Mouse (Mus musculus) lung, postnatal 0 days (tissue): ENCODE data around the gene Lig1. TPM values are rescaled to one million over a fixed set of nuclear protein-coding genes. Genes with fewer than 3 reads are reported as not detected.
"Not testable (repeated sequence)": the region's sequence is repeated elsewhere in the genome, so short reads cannot be mapped to it uniquely, and the experiment has no call there.

Source experiments
- ATAC-seq: fragments of 200-750 bp; cut with Nextera tagmentation; 2 replicates; pipeline ENCODE4 v1.8.0; 2017; ENCODE audit warnings: moderate library complexity
- DNase-seq: peaks from one replicate; pipeline ENCODE4 v3.0.0-alpha.2; 2016; ENCODE audit warnings: low spot score
- H3K27ac ChIP-seq: fragments of 300-500 bp; sonication (generic); 2 replicates; pipeline ENCODE4 v1.5.1; 2014; ENCODE audit warnings: antibody characterized with exemption, mild to moderate bottlenecking, low read length, mixed read lengths
- H3K27me3 ChIP-seq: fragments of 300-500 bp; sonication (generic); replicated peaks from 2 replicates; pipeline ENCODE4 v1.6.1; 2014; ENCODE audit warnings: low read length, mixed read lengths; ENCODE audit not compliant: insufficient read depth
- H3K36me3 ChIP-seq: fragments of 300-500 bp; sonication (generic); 2 replicates; pipeline ENCODE4 v1.6.1; 2014; ENCODE audit warnings: low read length, mixed read lengths; ENCODE audit not compliant: insufficient read depth
- H3K4me1 ChIP-seq: fragments of 300-500 bp; sonication (generic); 2 replicates; pipeline ENCODE4 v1.6.1; 2014; ENCODE audit warnings: antibody characterized with exemption, low read depth, low read length, mixed read lengths; ENCODE audit not compliant: insufficient read depth
- H3K4me2 ChIP-seq: fragments of 300-500 bp; sonication (generic); replicated peaks from 2 replicates; pipeline ENCODE4 v1.6.1; 2014; ENCODE audit warnings: low read depth, mild to moderate bottlenecking, low read length, moderate library complexity, mixed read lengths
- H3K4me3 ChIP-seq: fragments of 300-500 bp; sonication (generic); 2 replicates; pipeline ENCODE4 v1.5.1; 2014; ENCODE audit warnings: low read depth, low read length
- H3K9ac ChIP-seq: fragments of 300-500 bp; sonication (generic); replicated peaks from 2 replicates; pipeline ENCODE4 v1.6.1; 2014; ENCODE audit warnings: low read depth, mild to moderate bottlenecking
- H3K9me3 ChIP-seq: fragments of 300-500 bp; sonication (generic); 2 replicates; pipeline ENCODE4 v1.6.1; 2016; ENCODE audit warnings: low read length, mixed read lengths
- CTCF ChIP-seq: IDR thresholded peaks from 2 replicates; pipeline ENCODE4 v1.5.1; 2016; ENCODE audit warnings: antibody characterized with exemption, mild to moderate bottlenecking
- EP300 ChIP-seq: IDR thresholded peaks from 2 replicates; pipeline ENCODE4 v1.6.1; 2016; ENCODE audit warnings: antibody characterized with exemption, mild to moderate bottlenecking, control low read depth
- WGBS: fragments of 180-500 bp; shearing (Covaris S2); extraction: QIAGEN DNeasy Blood & Tissue Kit; methylation state at CpG from one replicate; pipeline ENCODE4 v1.1.7; 2014; 5-methylcytosine and 5-hydroxymethylcytosine counted together
- polyA plus RNA-seq: library from polyadenylated mRNA; unstranded; fragments of >200 nt; fragmentation: Nextera tagmentation; extraction: Ambion mirVana; gene quantifications from 2 replicates; pipeline ENCODE4 v1.2.1, GENCODE M21; 2015

Gene Lig1
- polyA plus RNA-seq, 1 experiment from 2014 or later: 16.5 TPM

DNA sequence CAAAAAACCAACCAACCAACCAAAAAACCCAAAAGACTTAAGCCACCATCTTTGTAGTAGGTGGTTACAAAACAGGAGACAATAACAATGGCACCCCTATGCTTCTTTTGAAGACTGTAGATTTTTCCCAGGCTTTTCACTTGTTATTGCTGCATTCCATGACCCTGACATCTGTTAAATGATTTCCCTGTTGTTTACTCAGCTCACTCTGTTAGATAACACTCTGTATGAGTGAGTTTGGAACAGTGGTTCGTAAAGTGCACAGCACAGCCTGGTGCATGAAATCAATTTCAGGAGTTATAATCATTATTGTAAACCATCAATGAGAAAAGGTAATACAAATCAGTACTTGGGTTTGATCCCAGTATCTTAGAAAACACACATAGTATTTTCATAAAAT lies 5.4 kb upstream of the Lig1 start:
- H3K36me3 ChIP-seq: no peaks in the 10 kb centered on the region
- no peak for ATAC-seq
- no peaks in the 10 kb centered on the region for H3K4me1 ChIP-seq
- no peak overlapping the region for H3K9ac ChIP-seq
- no peak overlapping the region for H3K27ac ChIP-seq
- no peaks in the 10 kb centered on the region for H3K9me3 ChIP-seq
- no peak overlapping the region for H3K4me3 ChIP-seq
- WGBS: 50% methylated on average over 1 of the region's 1 CpGs
- no peaks in the 10 kb centered on the region for H3K27me3 ChIP-seq
- no peak for TF ChIP-seq CTCF
- no peak for TF ChIP-seq EP300
- DNase-seq: no peak
- no peak overlapping the region for H3K4me2 ChIP-seq

DNA sequence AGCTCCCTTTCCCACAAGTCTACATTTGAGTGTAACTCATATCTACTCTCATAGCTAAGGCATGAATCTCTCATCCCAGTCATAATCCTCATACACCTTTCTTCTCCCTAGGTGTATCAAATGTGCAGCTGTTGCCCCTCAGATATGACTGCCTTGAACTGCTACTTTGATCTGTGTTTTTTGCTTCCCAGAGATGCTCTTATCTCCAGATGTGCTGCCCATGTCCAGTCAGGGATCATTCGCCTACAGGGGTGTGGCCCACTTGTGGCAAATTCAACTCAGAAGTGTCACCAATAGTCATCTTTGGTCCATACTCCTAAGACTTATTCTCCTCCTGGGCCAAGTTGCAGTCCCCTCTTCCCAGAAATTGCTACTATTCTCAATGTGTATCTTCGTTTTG lies 750 bp downstream of the Lig1 start:
- Histone ChIP-seq H3K36me3 (no peaks in the 10 kb centered on the region), H3K27ac (no peak overlapping the region), H3K9ac (peak overlapping the region; percentile 56), H3K4me1 (no peaks in the 10 kb centered on the region; the same call in 1 of the 2 replicates), H3K9me3 (no peaks in the 10 kb centered on the region), H3K4me3 (peak overlapping the region; percentile 76), H3K27me3 (no peaks in the 10 kb centered on the region), H3K4me2 (peak overlapping the region; percentile 77)
- no peak for ATAC-seq
- TF ChIP-seq CTCF (no peak), EP300 (no peak)
- DNase-seq: no peak
- 28% methylated on average over 2 of the region's 2 CpGs for WGBS

DNA sequence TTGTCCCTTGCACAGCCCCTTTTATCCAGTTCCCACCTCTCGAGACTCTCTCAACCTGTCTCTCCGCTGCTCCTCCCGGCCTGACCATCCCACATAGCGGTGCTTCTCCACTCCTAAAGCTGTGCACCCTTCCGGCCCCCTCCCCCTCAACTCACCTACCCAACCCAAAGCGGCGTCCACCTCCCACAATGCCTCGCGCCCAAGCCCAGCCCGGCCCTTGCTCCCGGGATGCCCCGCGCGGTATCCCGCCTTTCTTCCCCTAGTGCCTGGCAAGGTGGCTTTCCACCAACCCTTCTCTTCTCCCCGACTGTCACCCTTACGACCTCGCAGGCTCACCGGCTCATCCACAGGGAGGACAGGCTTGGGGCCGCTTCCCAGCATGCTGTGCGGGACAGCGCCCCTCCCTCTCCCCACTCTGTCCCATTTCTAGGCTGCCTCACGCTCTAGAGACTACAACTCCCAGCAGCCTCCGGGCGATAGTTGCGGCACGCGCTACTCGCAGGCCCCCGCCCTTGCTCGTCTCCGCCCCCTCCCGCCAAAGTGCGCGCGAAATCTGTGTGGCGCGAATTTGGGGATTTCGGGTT lies 1.3 kb downstream of the Lig1 start, which contains the start of gene Zswim9:
Gene Zswim9 (minus strand): TSS at position 414 of the 584 bp plus-strand sequence.
- Histone ChIP-seq H3K27me3 (no peaks in the 10 kb centered on the region), H3K4me3 (peak within 1 kb of the TSS; percentile 76), H3K9me3 (no peaks in the 10 kb centered on the region), H3K36me3 (no peaks in the 10 kb centered on the region), H3K9ac (peak within 1 kb of the TSS; percentile 56), H3K4me2 (peak within 1 kb of the TSS; percentile 77), H3K27ac (peak within 1 kb of the TSS; percentile 26; the same call in 1 of the 2 replicates), H3K4me1 (no peaks in the 10 kb centered on the region; the same call in 1 of the 2 replicates)
- ATAC-seq: peak; percentile 100
- WGBS: under 1% methylated on average over 39 of the region's 39 CpGs
- DNase-seq: peak; percentile 96
- TF ChIP-seq CTCF (peak; percentile 24), EP300 (no peak)

DNA sequence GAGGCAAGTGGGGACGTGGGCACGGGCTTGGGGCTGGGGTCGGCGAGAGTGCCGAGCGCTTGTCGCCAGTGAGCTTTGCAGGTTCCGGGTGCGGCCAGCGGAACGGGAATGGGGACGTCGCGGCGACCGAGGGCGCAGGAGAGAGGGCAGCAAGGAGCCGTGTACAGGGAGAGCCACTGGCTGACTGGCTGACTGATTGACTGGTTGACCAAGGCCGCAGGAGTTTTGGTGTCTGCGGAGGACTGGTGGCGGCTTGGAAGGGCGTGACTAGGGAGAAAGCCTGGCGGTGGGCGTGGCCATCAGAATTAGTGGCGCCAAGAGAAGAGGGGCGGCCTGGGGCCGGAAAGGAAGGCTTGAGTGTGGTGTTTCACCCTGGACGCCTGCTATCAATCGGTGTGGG lies 1.9 kb downstream of the Lig1 start:
- H3K4me2 ChIP-seq: peak overlapping the region; percentile 77
- ATAC-seq: peak; percentile 56
- not testable (repeated sequence) for H3K9me3 ChIP-seq, DNase-seq, H3K36me3 ChIP-seq, H3K4me1 ChIP-seq, H3K27ac ChIP-seq, H3K27me3 ChIP-seq
- WGBS: 0% methylated on average over 8 of the region's 29 CpGs
- peak overlapping the region; percentile 56; the same call in 1 of the 2 replicates for H3K9ac ChIP-seq
- peak overlapping the region; percentile 76 for H3K4me3 ChIP-seq

DNA sequence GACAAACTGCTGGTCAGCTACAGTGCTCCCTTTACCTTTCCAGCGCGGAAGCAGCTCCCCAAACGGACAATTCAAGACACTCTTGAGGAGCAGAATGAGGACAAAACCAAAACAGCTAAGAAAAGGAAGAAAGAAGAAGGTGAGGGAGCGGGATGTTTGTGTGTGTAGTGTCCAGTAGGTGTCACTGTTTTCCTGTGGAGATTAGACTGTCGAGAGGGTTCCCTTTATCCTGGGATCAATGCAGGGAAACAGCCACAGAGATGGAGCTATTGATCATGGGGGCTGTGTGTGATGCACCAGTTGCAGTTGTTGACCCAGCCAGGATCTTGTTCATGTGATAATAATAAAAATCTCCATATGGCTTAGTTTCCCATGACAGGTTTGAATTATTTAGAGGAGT lies 11.5 kb downstream of the Lig1 start:
- ATAC-seq (0 out of 2 replicates have a peak, but pooled peaks have one; percentile 37), DNase-seq (peak; percentile 54)
- H3K27me3 ChIP-seq: no peaks in the 10 kb centered on the region
- no peaks in the 10 kb centered on the region for H3K4me1 ChIP-seq
- H3K27ac ChIP-seq: no peak overlapping the region
- TF ChIP-seq CTCF (peak; percentile 79), EP300 (no peak)
- 50% methylated on average over 5 of the region's 5 CpGs for WGBS
- H3K4me3 ChIP-seq: no peak overlapping the region
- no peaks in the 10 kb centered on the region for H3K9me3 ChIP-seq
- H3K9ac ChIP-seq: no peak overlapping the region
- H3K4me2 ChIP-seq: no peak overlapping the region
- 0 out of 2 replicates have a peak, but pooled peaks cover 5% of the 10 kb centered on the region for H3K36me3 ChIP-seq

DNA sequence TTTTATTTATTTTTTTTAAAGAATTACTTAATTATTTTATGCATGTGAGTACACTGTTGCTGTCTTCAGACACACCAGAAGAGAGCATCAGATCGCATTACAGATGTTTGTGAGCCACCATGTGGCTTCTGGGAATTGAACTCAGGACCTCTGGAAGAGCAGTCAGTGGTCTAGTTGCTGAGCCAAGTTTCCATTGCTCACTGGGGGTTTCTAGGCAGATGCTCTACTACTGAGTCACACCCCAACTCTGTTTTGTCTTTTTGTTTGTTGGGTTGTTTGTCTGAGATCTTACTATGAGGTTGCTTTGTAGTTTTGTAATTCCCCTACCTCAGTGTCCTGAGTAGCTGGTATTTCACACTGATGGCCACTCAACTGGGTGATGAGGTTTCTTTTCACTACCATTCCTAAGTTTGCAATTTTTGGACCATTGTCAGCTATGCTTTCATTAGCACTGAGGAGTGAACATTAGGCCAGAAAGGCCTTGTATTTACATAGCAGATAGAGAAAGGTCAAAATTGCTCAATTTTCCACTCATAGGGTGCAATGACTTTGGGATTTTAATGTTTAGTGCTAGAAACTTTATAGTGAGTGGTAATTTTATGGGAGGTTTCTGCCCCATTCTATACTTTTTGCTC lies 13.1 kb downstream of the Lig1 start:
- 86% methylated on average over 1 of the region's 1 CpGs for WGBS
- Histone ChIP-seq H3K4me3 (no peak overlapping the region), H3K4me2 (no peak overlapping the region), H3K9ac (no peak overlapping the region), H3K27me3 (no peaks in the 10 kb centered on the region), H3K4me1 (no peaks in the 10 kb centered on the region), H3K36me3 (0 out of 2 replicates have a peak, but pooled peaks cover 5% of the 10 kb centered on the region), H3K9me3 (no peaks in the 10 kb centered on the region), H3K27ac (no peak overlapping the region)
- DNase-seq (peak; percentile 67), ATAC-seq (peak; percentile 63)
- TF ChIP-seq CTCF (no peak), EP300 (no peak)
